Mouse (Mus musculus): ENCODE measurements around the gene Lancl2.

DNA sequence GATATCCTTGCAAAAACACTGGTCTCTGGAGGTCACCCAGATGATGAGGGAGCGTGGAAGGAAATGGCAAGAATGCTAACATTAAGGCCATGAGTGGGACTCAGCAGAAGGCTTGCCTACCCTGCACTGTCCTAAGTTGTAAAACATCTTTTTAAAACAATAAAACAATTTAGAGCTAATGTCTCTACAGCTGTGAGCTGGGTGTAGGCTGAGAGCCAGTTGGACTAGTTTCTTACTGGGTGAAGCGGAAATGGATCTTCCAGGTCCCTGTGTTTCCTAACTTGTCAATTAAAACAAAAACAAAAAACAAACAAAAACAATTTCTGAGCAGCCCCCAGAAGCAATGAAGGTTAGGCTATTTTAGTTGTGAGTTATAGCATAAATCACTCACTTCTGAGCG, 9.2 kb upstream of the Lancl2 start:
- TF ChIP-seq POLR2A (IDR thresholded peaks at IDR 0.05; ENCODE audit: extremely low read depth, insufficient read depth, low read length) (no peak), CTCF (IDR thresholded peaks at IDR 0.05; ENCODE audit: extremely low read depth, insufficient read depth, low read length) (no peak)

Data from cortical plate, adult 2 months (tissue).